12 mouse cellular contexts compared by ENCODE assay signal in the genomic region with DNA sequence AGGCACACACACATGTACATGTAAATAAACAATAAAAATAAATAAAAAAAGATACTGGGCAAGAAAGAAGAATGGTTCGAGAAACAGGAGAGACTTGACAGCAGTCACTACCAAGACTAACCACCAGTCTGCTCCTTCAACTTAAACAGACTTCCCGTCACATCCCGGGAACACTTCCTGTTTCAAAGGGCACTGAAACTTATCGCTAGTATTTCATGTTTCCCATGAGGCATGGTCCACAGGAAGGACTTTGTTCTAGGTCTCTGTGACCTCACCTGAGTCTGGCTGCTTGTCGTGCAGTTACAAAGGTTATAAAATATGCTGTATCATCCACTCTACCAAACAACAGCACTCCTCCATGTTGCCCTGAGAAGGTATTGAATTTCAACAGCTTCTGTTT. TPM values are rescaled to one million over a fixed set of nuclear protein-coding genes. Genes with fewer than 3 reads are reported as not detected.
DNase-seq lines count a peak whose midpoint lies in the region; ATAC-seq lines count a peak whose summit lies in the region.
"Had no signal": no experiment of that assay in that cellular context is flagged by ENCODE, and none has a peak within 500 bp of the region (broad histone marks: within the 10 kb centered on the region; RNA-seq: fewer than 3 reads in every experiment).

No protein-coding gene starts in this region.

- H3K36me3 ChIP-seq in kidney, embryonic 14.5 days (ENCODE audit: control insufficient read depth, insufficient read depth, low read length) = peaks cover 11% of the 10 kb centered on the region; the same call in 1 of the 2 replicates

- H3K4me3 ChIP-seq in kidney, embryonic 14.5 days (ENCODE audit: low read length) = no peak overlapping the region
- H3K4me3 ChIP-seq: midbrain, embryonic 12.5 days had no signal

- no peak overlapping the region for H3K4me2 ChIP-seq in kidney, embryonic 14.5 days (replicated peaks; ENCODE audit: low read depth, low read length)
- H3K4me2 ChIP-seq: midbrain, embryonic 12.5 days had no signal

- 62% methylated on average over 5 of the region's 5 CpGs for WGBS in kidney, embryonic 14.5 days

- no peak for ATAC-seq in kidney, embryonic 14.5 days (ENCODE audit: low FRiP score, low TSS enrichment)
- ATAC-seq in megakaryocyte progenitor cell, adult 5-6 weeks (replicated peaks; ENCODE audit: poor library complexity) = peak; percentile 30

- H3K9me3 ChIP-seq in kidney, embryonic 14.5 days (ENCODE audit: control insufficient read depth, low read length) = no peaks in the 10 kb centered on the region
- H3K9me3 ChIP-seq: midbrain, embryonic 12.5 days had no signal

- no peaks in the 10 kb centered on the region for H3K27me3 ChIP-seq in kidney, embryonic 14.5 days (ENCODE audit: control insufficient read depth, insufficient read depth, low read length)
- H3K27me3 ChIP-seq: midbrain, embryonic 12.5 days had no signal

- no peak overlapping the region for H3K27ac ChIP-seq in kidney, embryonic 14.5 days (ENCODE audit: low read depth, low read length)
- H3K27ac ChIP-seq: midbrain, embryonic 12.5 days had no signal

- DNase-seq in kidney, adult 18-20 months = peak; percentile 37
- DNase-seq in R1 (ENCODE audit: low read depth, low spot score) = peak; percentile 43
- peak; percentile 88 for DNase-seq in kidney, adult 9 months
- no peak for DNase-seq in ovary, postnatal 36 days (ENCODE audit: low spot score)
- no peak for DNase-seq in right cerebral cortex, postnatal 14 days
- DNase-seq in left cerebral cortex, postnatal 25 days (ENCODE audit: low spot score in 2 of 2) = no peak
- DNase-seq: cerebellum, adult 11 months; retina, postnatal 1 day; thymus, adult 2 months had no signal

- no peak overlapping the region for H3K9ac ChIP-seq in kidney, embryonic 14.5 days (ENCODE audit: low read depth, low read length)
- H3K9ac ChIP-seq: midbrain, embryonic 12.5 days had no signal

- intact Hi-C loops in left cerebral cortex, postnatal 25 days (cut with DNase I) = no loop called here

- H3K4me1 ChIP-seq in kidney, embryonic 14.5 days (ENCODE audit: control insufficient read depth, insufficient read depth, low read length) = peaks cover 11% of the 10 kb centered on the region; the same call in 1 of the 2 replicates

RNA-seq across cellular contexts. Expression of a gene that starts 3.4 kb away (rescaled TPM):
- 74.1 and 76.3 TPM in 2 replicates for polyA plus RNA-seq in kidney, embryonic 14.5 days (2014; fragmentation: Nextera tagmentation; extraction: Ambion mirVana)
- total RNA-seq in megakaryocyte progenitor cell, adult 5-6 weeks (2015) = 63.8 and 66.9 TPM in 2 replicates
- total RNA-seq in megakaryocyte progenitor cell, adult 5-6 weeks (2017) = 21.4 and 41.1 TPM in 2 replicates
- total RNA-seq in left cerebral cortex, postnatal 25 days (2021) = 10 to 100 TPM; 40.6 to 42.4 TPM

RNA-seq across cellular contexts. Expression of a gene that starts 3.6 kb away (rescaled TPM):
- polyA plus RNA-seq in kidney, embryonic 14.5 days (2014; fragmentation: Nextera tagmentation; extraction: Ambion mirVana) = 16.3 and 27.4 TPM in 2 replicates
- 16.2 and 17.0 TPM in 2 replicates for total RNA-seq in megakaryocyte progenitor cell, adult 5-6 weeks (2015)
- 15.6 and 15.9 TPM in 2 replicates for total RNA-seq in megakaryocyte progenitor cell, adult 5-6 weeks (2017)
- total RNA-seq in left cerebral cortex, postnatal 25 days (2021) = 100 to 1,000 TPM; 110 to 111 TPM

RNA-seq across cellular contexts. Expression of a gene that starts 27.3 kb away (rescaled TPM):
- 19.6 and 36.8 TPM in 2 replicates for polyA plus RNA-seq in kidney, embryonic 14.5 days (2014; fragmentation: Nextera tagmentation; extraction: Ambion mirVana)
- total RNA-seq in megakaryocyte progenitor cell, adult 5-6 weeks (2015) = 9.6 and 10.0 TPM in 2 replicates
- total RNA-seq in megakaryocyte progenitor cell, adult 5-6 weeks (2017) = 14.2 and 23.8 TPM in 2 replicates
- 10 to 100 TPM; 72.8 to 82.1 TPM for total RNA-seq in left cerebral cortex, postnatal 25 days (2021)

RNA-seq across cellular contexts. Expression of a gene that starts 42.6 kb away (rescaled TPM):
- 1.4 and 2.6 TPM in 2 replicates for polyA plus RNA-seq in kidney, embryonic 14.5 days (2014; fragmentation: Nextera tagmentation; extraction: Ambion mirVana)
- total RNA-seq in megakaryocyte progenitor cell, adult 5-6 weeks (2015) = 0.05 and 0.24 TPM in 2 replicates
- 1.2 and 2.0 TPM in 2 replicates for total RNA-seq in megakaryocyte progenitor cell, adult 5-6 weeks (2017)
- 1 to 10 TPM in 1 of 2 experiments, under 1 TPM in 1; 0.92 to 1.1 TPM for total RNA-seq in left cerebral cortex, postnatal 25 days (2021)

RNA-seq across cellular contexts. Expression of a gene that starts 56.6 kb away (rescaled TPM):
- polyA plus RNA-seq in kidney, embryonic 14.5 days (2014; fragmentation: Nextera tagmentation; extraction: Ambion mirVana) = 111 and 114 TPM in 2 replicates
- 38.2 and 47.0 TPM in 2 replicates for total RNA-seq in megakaryocyte progenitor cell, adult 5-6 weeks (2015)
- 24.0 and 24.9 TPM in 2 replicates for total RNA-seq in megakaryocyte progenitor cell, adult 5-6 weeks (2017)
- total RNA-seq in left cerebral cortex, postnatal 25 days (2021) = 10 to 100 TPM; 53.0 to 53.8 TPM

Comparison
In these comparisons a context has a peak if more than half of its experiments do, and no peak if none do; other contexts are left out.
1. DNase-seq: peak in kidney, adult 18-20 months (single experiment), R1 (single experiment) and kidney, adult 9 months (single experiment); none in ovary, postnatal 36 days (single experiment), right cerebral cortex, postnatal 14 days (single experiment) and left cerebral cortex, postnatal 25 days (0 of 2).
2. RNA of a gene that starts 3.6 kb away (total RNA-seq): 110 to 111 TPM in left cerebral cortex, postnatal 25 days; 15.6 to 17.0 TPM in megakaryocyte progenitor cell, adult 5-6 weeks; every median in the first group is over 4 times any median in the second.